In the genomic region with DNA sequence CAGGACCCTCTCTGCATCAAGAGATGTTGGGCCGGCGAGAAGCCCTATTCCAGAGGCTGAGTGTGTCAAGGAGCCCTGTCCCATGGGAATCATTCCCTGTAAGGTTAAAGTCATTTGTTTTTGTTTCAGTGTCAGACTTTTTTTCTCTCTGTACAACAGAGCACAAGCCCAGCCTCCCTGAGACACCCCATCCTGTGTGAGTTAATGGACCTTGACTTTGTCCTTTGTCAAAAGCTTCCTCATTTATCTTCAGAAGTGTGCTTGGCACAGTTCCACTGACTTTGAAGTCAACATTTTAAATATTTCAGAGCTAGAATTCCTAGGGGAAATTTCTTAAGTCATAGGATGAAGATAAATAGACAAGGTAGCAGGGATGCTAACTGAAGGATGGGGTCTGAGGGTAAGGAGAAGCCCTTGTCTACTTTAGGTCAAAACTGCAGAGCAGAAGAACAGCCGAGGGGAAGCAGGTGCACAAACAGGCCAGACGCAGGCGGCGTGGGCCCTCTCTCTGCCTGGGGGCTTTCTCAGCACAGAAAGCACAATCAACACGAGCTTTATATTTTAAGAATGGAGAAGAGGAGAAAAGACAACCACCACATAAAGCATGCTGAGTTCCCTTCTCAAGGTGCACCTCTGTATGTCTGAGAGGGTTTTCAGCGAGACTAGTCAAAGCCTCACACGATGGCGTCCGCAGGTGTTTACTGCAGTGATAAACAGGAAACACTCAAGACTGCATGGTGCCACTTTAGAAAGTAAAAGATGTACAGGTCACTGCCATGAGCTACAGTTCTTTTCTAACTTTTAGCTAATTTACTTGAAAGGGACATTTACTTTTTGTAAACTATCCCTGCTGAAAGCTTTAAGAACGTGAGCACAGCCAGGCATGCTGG, we compare ENCODE assay signal across 11 mouse cellular contexts. TPM values are rescaled to one million over a fixed set of nuclear protein-coding genes. Genes with fewer than 3 reads are reported as not detected.
DNase-seq lines count a peak whose midpoint lies in the region; ATAC-seq and TF ChIP-seq lines count a peak whose summit lies in the region.
"Had no signal": no experiment of that assay in that cellular context is flagged by ENCODE, and none has a peak within 500 bp of the region (broad histone marks: within the 10 kb centered on the region; RNA-seq: fewer than 3 reads in every experiment).

No protein-coding gene starts in this region.

- no peak for DNase-seq in kidney, adult 18-20 months
- DNase-seq in MEL-GATA-1-ER (ENCODE audit: extremely low read depth, low read depth) = peak; percentile 28
- no peak for DNase-seq in right cerebral cortex, postnatal 10 days (ENCODE audit: low spot score in 2 of 2)
- no peak for DNase-seq in gastrocnemius, postnatal 14 days
- DNase-seq in urinary bladder, postnatal 14 days (ENCODE audit: low spot score) = no peak
- DNase-seq: gastrocnemius, postnatal 10 days; right cerebral cortex, postnatal 4 days had no signal

- peak; percentile 47 for ATAC-seq in kidney, embryonic 15.5 days (replicated peaks; ENCODE audit: low FRiP score)
- peak; percentile 63 for ATAC-seq in hindbrain, embryonic 12.5 days (ENCODE audit: low FRiP score)

- no peaks in the 10 kb centered on the region for H3K27me3 ChIP-seq in kidney, embryonic 15.5 days
- no peaks in the 10 kb centered on the region for H3K27me3 ChIP-seq in hindbrain, embryonic 12.5 days
- no peaks in the 10 kb centered on the region for H3K27me3 ChIP-seq in small intestine, adult 2 months (ENCODE audit: control insufficient read depth, insufficient read depth, low read length)

- no peak overlapping the region for H3K9ac ChIP-seq in kidney, embryonic 15.5 days
- H3K9ac ChIP-seq in hindbrain, embryonic 12.5 days = no peak overlapping the region

- H3K27ac ChIP-seq in kidney, embryonic 15.5 days = peak overlapping the region; percentile 66
- H3K27ac ChIP-seq in hindbrain, embryonic 12.5 days = peak overlapping the region; percentile 55
- peak overlapping the region; percentile 97 for H3K27ac ChIP-seq in small intestine, adult 2 months (ENCODE audit: insufficient read depth, low read depth, low read length)

- H3K36me3 ChIP-seq in kidney, embryonic 15.5 days = no peaks in the 10 kb centered on the region
- no peaks in the 10 kb centered on the region for H3K36me3 ChIP-seq in hindbrain, embryonic 12.5 days
- H3K36me3 ChIP-seq in small intestine, adult 2 months (ENCODE audit: control insufficient read depth, insufficient read depth, low read length) = peaks cover 7% of the 10 kb centered on the region; the same call in 1 of the 2 replicates

- TF ChIP-seq POLR2A in small intestine, adult 2 months (IDR thresholded peaks at IDR 0.05; ENCODE audit: low read depth, low read length) = no peak

- TF ChIP-seq CTCF in small intestine, adult 2 months (IDR thresholded peaks at IDR 0.05; ENCODE audit: extremely low read depth, insufficient read length, insufficient replicate concordance, low read depth, low read length) = no peak

- H3K4me2 ChIP-seq in kidney, embryonic 15.5 days = no peak overlapping the region
- no peak overlapping the region for H3K4me2 ChIP-seq in hindbrain, embryonic 12.5 days (replicated peaks)
- H3K4me2 ChIP-seq: midbrain, embryonic 11.5 days had no signal

- no peaks in the 10 kb centered on the region for H3K9me3 ChIP-seq in kidney, embryonic 15.5 days (replicated peaks)
- no peaks in the 10 kb centered on the region for H3K9me3 ChIP-seq in hindbrain, embryonic 12.5 days (replicated peaks)

- no peak overlapping the region for H3K4me3 ChIP-seq in kidney, embryonic 15.5 days (replicated peaks)
- H3K4me3 ChIP-seq in hindbrain, embryonic 12.5 days = no peak overlapping the region
- no peak overlapping the region for H3K4me3 ChIP-seq in small intestine, adult 2 months (ENCODE audit: low read depth, low read length)

- intact Hi-C loops in gastrocnemius, postnatal 14 days (cut with DNase I; ENCODE audit: low total_unique reads) = no loop called here

- peaks cover 66% of the 10 kb centered on the region for H3K4me1 ChIP-seq in kidney, embryonic 15.5 days
- peaks cover 47% of the 10 kb centered on the region for H3K4me1 ChIP-seq in hindbrain, embryonic 12.5 days
- peaks cover 57% of the 10 kb centered on the region for H3K4me1 ChIP-seq in small intestine, adult 2 months (ENCODE audit: control insufficient read depth, insufficient read depth, insufficient read length, low read length)

- 39% methylated on average over 12 of the region's 12 CpGs for WGBS in kidney, embryonic 15.5 days
- WGBS in hindbrain, embryonic 12.5 days = 59% methylated on average over 12 of the region's 12 CpGs
- 36% methylated on average over 12 of the region's 12 CpGs for WGBS in small intestine, adult 2 months

RNA-seq across cellular contexts. Expression of gene Abhd17c, which starts 32.2 kb away (rescaled TPM):
- polyA plus RNA-seq in kidney, embryonic 15.5 days (2015; fragmentation: Nextera tagmentation; extraction: Ambion mirVana) = 45.7 and 47.5 TPM in 2 replicates
- 78.8 and 86.2 TPM in 2 replicates for polyA plus RNA-seq in hindbrain, embryonic 12.5 days (2016; fragmentation: Nextera tagmentation; extraction: Ambion mirVana)
- polyA plus RNA-seq in small intestine, adult 2 months (2012; rRNA removed) = 114 and 292 TPM in 2 replicates
- total RNA-seq in gastrocnemius, postnatal 14 days (2021) = 1 to 10 TPM; 4.4 to 5.6 TPM

RNA-seq across cellular contexts. Expression of gene Cemip, which starts 33.2 kb away (rescaled TPM):
- 0.29 and 0.31 TPM in 2 replicates for polyA plus RNA-seq in kidney, embryonic 15.5 days (2015; fragmentation: Nextera tagmentation; extraction: Ambion mirVana)
- polyA plus RNA-seq in hindbrain, embryonic 12.5 days (2016; fragmentation: Nextera tagmentation; extraction: Ambion mirVana) = 0.85 and 1.1 TPM in 2 replicates
- polyA plus RNA-seq in small intestine, adult 2 months (2012; rRNA removed) = 0.19 and 0.27 TPM in 2 replicates
- under 1 TPM; 0.11 to 0.18 TPM for total RNA-seq in gastrocnemius, postnatal 14 days (2021)
